Mouse (Mus musculus): ENCODE measurements around the gene Thbs2. TPM values are rescaled to one million over a fixed set of nuclear protein-coding genes. Genes with fewer than 3 reads are reported as not detected.

The Thbs2 gene
- polyA plus RNA-seq, 1 experiment from 2014 or later = 1.3 TPM

GRCm38 (mm10) chr17:14711784-14712183, 17.7 kb upstream of the Thbs2 start:
- Histone ChIP-seq H3K4me3 (no peak overlapping the region), H3K27me3 (ENCODE audit: insufficient read depth, poor library complexity, severe bottlenecking) (no peaks in the 10 kb centered on the region), H3K9me3 (no peaks in the 10 kb centered on the region), H3K36me3 (no peaks in the 10 kb centered on the region), H3K4me1 (no peaks in the 10 kb centered on the region), H3K27ac (no peak overlapping the region)
- DNase-seq (ENCODE audit: low spot score) = peak; percentile 38
- 80% methylated on average over 3 of the region's 3 CpGs for WGBS

DNA sequence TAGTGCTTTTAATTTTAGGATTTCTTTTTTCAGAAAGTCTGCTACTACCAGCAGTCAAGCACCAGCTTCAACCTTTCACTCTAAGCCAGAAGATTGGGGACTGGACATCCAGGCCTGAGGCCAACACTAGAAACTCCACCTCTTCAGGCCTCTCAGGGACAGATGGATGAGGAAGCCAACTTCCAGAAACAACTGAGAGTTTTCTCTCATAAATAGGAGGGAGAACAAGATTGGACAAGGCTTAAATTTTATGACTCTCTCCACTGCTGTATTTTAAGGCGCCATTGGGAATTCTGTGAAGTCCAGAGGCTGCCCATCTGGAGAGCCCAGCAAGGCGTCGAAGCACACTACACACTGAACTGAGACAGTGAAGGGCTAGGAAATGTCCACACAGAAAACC, 17.0 kb upstream of the Thbs2 start:
- H3K27ac ChIP-seq = no peak overlapping the region
- peak; percentile 20 for DNase-seq (ENCODE audit: low spot score)
- no peaks in the 10 kb centered on the region for H3K4me1 ChIP-seq
- 89% methylated on average over 3 of the region's 3 CpGs for whole genome bisulfite sequencing
- no peak overlapping the region for H3K4me3 ChIP-seq
- H3K27me3 ChIP-seq (ENCODE audit: insufficient read depth, poor library complexity, severe bottlenecking) = no peaks in the 10 kb centered on the region
- H3K36me3 ChIP-seq = no peaks in the 10 kb centered on the region
- H3K9me3 ChIP-seq = no peaks in the 10 kb centered on the region

DNA sequence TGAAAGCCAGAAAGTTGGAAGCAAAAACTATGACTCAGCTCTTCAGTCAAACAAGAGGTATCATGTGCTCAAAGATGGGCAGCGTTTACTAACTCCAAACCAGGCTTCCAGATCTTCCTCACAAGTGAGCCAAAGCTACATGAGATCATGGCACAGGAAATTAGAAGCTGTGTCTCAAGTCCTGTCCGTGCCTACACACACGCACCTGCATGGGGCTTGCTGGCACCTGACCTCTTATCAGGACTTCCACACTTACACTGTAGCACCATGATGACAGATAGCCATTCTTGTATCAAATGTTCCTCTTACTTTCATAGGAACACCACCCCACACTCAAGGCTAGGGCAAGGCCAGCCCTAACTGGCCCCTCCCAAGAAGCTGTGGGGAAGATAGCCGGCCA, 12.0 kb upstream of the Thbs2 start:
- 0 out of 2 replicates have a peak, but pooled peaks cover 8% of the 10 kb centered on the region for H3K4me1 ChIP-seq
- no peaks in the 10 kb centered on the region; the same call in 1 of the 2 replicates for H3K27me3 ChIP-seq (ENCODE audit: insufficient read depth, poor library complexity, severe bottlenecking)
- no peak overlapping the region for H3K4me3 ChIP-seq
- H3K9me3 ChIP-seq = no peaks in the 10 kb centered on the region
- 71% methylated on average over 4 of the region's 4 CpGs for WGBS
- H3K36me3 ChIP-seq = no peaks in the 10 kb centered on the region
- no peak overlapping the region for H3K27ac ChIP-seq
- peak; percentile 55 for DNase-seq (ENCODE audit: low spot score)

DNA sequence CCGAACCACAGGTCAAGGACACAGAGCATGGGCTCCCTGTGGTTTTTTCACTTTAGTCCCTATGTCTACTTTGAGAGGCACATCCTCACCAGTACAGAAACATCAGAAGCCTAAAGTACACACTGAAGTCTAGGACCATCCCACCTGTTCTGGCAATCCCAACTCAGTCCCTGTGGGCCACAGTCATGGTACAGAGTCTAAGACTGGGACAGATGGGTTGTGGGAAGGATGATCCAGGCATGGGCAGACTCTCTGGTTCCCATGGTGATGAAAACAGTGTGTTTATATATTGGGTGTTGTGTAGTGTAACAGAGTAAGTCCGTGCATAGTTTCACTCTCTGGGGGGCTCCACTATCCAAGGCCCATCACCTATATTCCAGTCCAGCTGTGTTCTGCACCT, 11.4 kb upstream of the Thbs2 start:
- WGBS = 78% methylated on average over 2 of the region's 2 CpGs
- H3K27me3 ChIP-seq (ENCODE audit: insufficient read depth, poor library complexity, severe bottlenecking) = peaks cover 5% of the 10 kb centered on the region; the same call in 1 of the 2 replicates
- H3K4me3 ChIP-seq = no peak overlapping the region
- H3K4me1 ChIP-seq = 0 out of 2 replicates have a peak, but pooled peaks cover 8% of the 10 kb centered on the region
- DNase-seq (ENCODE audit: low spot score) = peak; percentile 35
- H3K27ac ChIP-seq = no peak overlapping the region
- H3K9me3 ChIP-seq = no peaks in the 10 kb centered on the region
- H3K36me3 ChIP-seq = no peaks in the 10 kb centered on the region

DNA sequence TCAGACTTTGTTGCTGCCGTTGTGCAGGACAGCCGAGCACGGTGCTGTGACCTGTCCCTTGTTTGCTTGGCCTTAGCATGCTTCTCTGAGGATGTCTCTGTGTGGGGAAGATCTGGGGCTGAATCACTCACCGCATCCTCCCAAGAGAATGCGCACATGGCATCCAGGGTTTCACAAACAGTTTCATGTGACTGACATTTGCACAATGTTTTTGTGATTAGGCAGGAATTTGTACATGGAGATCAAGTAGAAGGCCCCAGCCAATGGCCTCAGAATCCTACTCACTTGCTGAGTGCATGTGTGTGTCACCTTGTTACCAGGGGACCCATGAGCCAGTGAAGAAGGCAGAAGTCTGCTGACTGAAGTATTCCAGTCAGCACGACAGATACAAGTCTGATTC, 9.7 kb upstream of the Thbs2 start:
- peaks cover 7% of the 10 kb centered on the region; the same call in 1 of the 2 replicates for H3K27me3 ChIP-seq (ENCODE audit: insufficient read depth, poor library complexity, severe bottlenecking)
- DNase-seq (ENCODE audit: low spot score) = peak; percentile 70
- no peak overlapping the region for H3K27ac ChIP-seq
- H3K36me3 ChIP-seq = no peaks in the 10 kb centered on the region
- H3K9me3 ChIP-seq = no peaks in the 10 kb centered on the region
- WGBS = 70% methylated on average over 6 of the region's 6 CpGs
- H3K4me1 ChIP-seq = 0 out of 2 replicates have a peak, but pooled peaks cover 8% of the 10 kb centered on the region
- H3K4me3 ChIP-seq = no peak overlapping the region

DNA sequence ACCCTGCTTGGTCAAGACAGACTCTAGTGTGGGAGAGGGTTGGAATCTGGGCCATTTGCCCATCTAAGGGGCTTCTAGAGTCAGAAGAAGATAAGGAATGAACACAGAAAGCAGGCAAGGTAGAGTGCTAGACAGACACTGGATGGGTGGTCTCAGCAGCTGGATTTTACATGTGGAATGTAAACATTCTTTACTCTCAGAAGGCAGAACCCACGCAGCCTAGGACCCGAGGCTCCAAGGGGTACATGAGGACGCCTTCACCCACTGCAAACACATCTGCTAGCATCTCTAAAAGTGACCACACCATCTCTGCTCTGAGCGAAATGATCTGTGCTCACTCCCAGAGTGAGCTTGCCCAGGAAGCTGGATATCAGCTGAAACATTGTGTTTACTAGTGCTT, 9.2 kb upstream of the Thbs2 start:
- Histone ChIP-seq H3K27me3 (ENCODE audit: insufficient read depth, poor library complexity, severe bottlenecking) (peaks cover 7% of the 10 kb centered on the region; the same call in 1 of the 2 replicates), H3K4me3 (no peak overlapping the region), H3K4me1 (0 out of 2 replicates have a peak, but pooled peaks cover 8% of the 10 kb centered on the region), H3K27ac (no peak overlapping the region), H3K9me3 (no peaks in the 10 kb centered on the region), H3K36me3 (no peaks in the 10 kb centered on the region)
- DNase-seq (ENCODE audit: low spot score) = peak; percentile 35
- WGBS = 61% methylated on average over 4 of the region's 4 CpGs

DNA sequence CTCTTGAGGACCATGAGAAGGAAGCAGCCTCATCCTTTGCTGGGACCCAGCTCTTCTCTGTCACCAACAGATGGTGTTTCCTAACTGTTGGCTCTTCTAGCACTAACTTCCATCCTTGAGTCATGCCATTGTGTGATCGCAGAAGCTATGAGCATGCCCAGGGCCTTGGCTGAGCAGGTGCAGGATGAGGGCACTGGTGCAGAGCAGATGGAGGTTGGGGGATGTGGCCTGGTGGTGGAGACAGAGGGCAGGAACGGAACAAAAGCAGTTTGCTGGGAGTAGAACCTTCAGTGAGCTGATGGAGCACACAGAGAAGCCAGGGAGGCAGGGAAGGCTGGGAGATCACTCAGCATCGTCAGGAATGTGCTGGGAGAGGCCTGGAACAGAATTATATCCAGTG, 8.7 kb upstream of the Thbs2 start:
- H3K27ac ChIP-seq = no peak overlapping the region
- no peaks in the 10 kb centered on the region for H3K36me3 ChIP-seq
- peak; percentile 71 for DNase-seq (ENCODE audit: low spot score)
- 0 out of 2 replicates have a peak, but pooled peaks cover 8% of the 10 kb centered on the region for H3K4me1 ChIP-seq
- WGBS = 60% methylated on average over 3 of the region's 3 CpGs
- H3K9me3 ChIP-seq = no peaks in the 10 kb centered on the region
- no peak overlapping the region for H3K4me3 ChIP-seq
- H3K27me3 ChIP-seq (ENCODE audit: insufficient read depth, poor library complexity, severe bottlenecking) = peaks cover 7% of the 10 kb centered on the region; the same call in 1 of the 2 replicates

DNA sequence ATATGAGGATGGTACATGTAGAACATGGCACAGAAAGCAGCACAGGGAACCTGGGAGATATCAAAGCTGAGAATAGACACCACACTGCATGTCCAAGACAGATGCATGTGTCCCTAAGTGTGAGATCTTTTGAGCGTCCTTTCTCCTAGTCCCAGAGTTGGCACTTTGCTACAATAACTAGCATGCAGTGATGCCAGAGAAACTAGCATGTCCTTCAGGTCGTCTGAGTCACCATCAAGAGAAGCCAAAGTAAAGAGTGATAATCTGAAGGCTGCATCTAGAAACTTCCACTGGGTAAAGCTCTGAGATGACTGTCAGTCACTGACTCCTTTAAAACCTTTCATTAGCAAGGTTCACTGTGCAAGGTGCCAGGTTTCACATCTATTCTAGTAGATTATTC, 7.9 kb upstream of the Thbs2 start:
- H3K27me3 ChIP-seq (ENCODE audit: insufficient read depth, poor library complexity, severe bottlenecking) = peaks cover 7% of the 10 kb centered on the region; the same call in 1 of the 2 replicates
- 61% methylated on average over 2 of the region's 2 CpGs for WGBS
- 0 out of 2 replicates have a peak, but pooled peaks cover 8% of the 10 kb centered on the region for H3K4me1 ChIP-seq
- no peak overlapping the region for H3K4me3 ChIP-seq
- H3K9me3 ChIP-seq = no peaks in the 10 kb centered on the region
- peak; percentile 54 for DNase-seq (ENCODE audit: low spot score)
- no peaks in the 10 kb centered on the region for H3K36me3 ChIP-seq
- no peak overlapping the region for H3K27ac ChIP-seq

GRCm38 (mm10) chr17:14700204-14700603, 6.2 kb upstream of the Thbs2 start:
- no peaks in the 10 kb centered on the region for H3K36me3 ChIP-seq
- peak; percentile 35 for DNase-seq (ENCODE audit: low spot score)
- H3K4me3 ChIP-seq = no peak overlapping the region
- H3K9me3 ChIP-seq = no peaks in the 10 kb centered on the region
- H3K4me1 ChIP-seq = 0 out of 2 replicates have a peak, but pooled peaks cover 8% of the 10 kb centered on the region
- WGBS = 63% methylated on average over 5 of the region's 5 CpGs
- peaks cover 7% of the 10 kb centered on the region; the same call in 1 of the 2 replicates for H3K27me3 ChIP-seq (ENCODE audit: insufficient read depth, poor library complexity, severe bottlenecking)
- H3K27ac ChIP-seq = no peak overlapping the region

DNA sequence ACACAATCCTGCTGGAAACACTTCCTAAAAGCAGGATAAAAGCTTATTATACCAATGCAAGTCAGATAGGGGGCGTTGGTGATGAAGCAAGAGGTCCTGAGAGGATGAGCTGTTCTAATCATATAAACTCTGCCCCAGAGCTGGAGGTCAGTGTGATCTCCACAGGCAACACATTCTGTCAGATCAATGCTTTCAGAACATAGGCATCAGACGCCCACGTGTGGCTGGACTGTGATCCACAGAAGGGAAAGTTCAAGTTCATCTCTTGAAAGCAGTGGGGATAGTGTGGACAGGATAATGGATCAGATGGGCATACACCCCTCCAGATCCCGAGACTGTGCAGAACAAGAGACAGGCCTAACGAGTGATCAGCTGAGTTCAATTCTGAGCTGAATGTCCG, 4.2 kb upstream of the Thbs2 start:
- 0 out of 2 replicates have a peak, but pooled peaks cover 6% of the 10 kb centered on the region for H3K4me1 ChIP-seq
- no peaks in the 10 kb centered on the region for H3K36me3 ChIP-seq
- H3K27ac ChIP-seq = no peak overlapping the region
- peaks cover 7% of the 10 kb centered on the region; the same call in 1 of the 2 replicates for H3K27me3 ChIP-seq (ENCODE audit: insufficient read depth, poor library complexity, severe bottlenecking)
- WGBS = 63% methylated on average over 6 of the region's 6 CpGs
- DNase-seq (ENCODE audit: low spot score) = no peak
- H3K9me3 ChIP-seq = no peaks in the 10 kb centered on the region
- no peak overlapping the region for H3K4me3 ChIP-seq

GRCm38 (mm10) chr17:14697096-14697495, 3.1 kb upstream of the Thbs2 start:
- no peak for DNase-seq (ENCODE audit: low spot score)
- no peak overlapping the region for H3K4me3 ChIP-seq
- H3K4me1 ChIP-seq = 0 out of 2 replicates have a peak, but pooled peaks cover 4% of the 10 kb centered on the region
- H3K27ac ChIP-seq = no peak overlapping the region
- WGBS = 73% methylated on average over 6 of the region's 6 CpGs
- H3K27me3 ChIP-seq (ENCODE audit: insufficient read depth, poor library complexity, severe bottlenecking) = peaks cover 9% of the 10 kb centered on the region
- H3K36me3 ChIP-seq = no peaks in the 10 kb centered on the region
- H3K9me3 ChIP-seq = no peaks in the 10 kb centered on the region

GRCm38 (mm10) chr17:14696281-14696795, 2.3 kb upstream of the Thbs2 start:
- Histone ChIP-seq H3K4me3 (no peak overlapping the region), H3K9me3 (no peaks in the 10 kb centered on the region), H3K36me3 (no peaks in the 10 kb centered on the region), H3K27me3 (ENCODE audit: insufficient read depth, poor library complexity, severe bottlenecking) (peaks cover 13% of the 10 kb centered on the region), H3K4me1 (0 out of 2 replicates have a peak, but pooled peaks cover 4% of the 10 kb centered on the region), H3K27ac (no peak overlapping the region)
- 81% methylated on average over 6 of the region's 6 CpGs for WGBS
- no peak for DNase-seq (ENCODE audit: low spot score)

GRCm38 (mm10) chr17:14693048-14693993, 714 bp downstream of the Thbs2 start:
- Histone ChIP-seq H3K27ac (peak overlapping the region; percentile 48; the same call in 1 of the 2 replicates), H3K4me3 (peak overlapping the region; percentile 54), H3K4me1 (0 out of 2 replicates have a peak, but pooled peaks cover 4% of the 10 kb centered on the region), H3K9me3 (no peaks in the 10 kb centered on the region), H3K27me3 (ENCODE audit: insufficient read depth, poor library complexity, severe bottlenecking) (peaks cover 11% of the 10 kb centered on the region; the same call in 1 of the 2 replicates), H3K36me3 (no peaks in the 10 kb centered on the region)
- no peak for DNase-seq (ENCODE audit: low spot score)
- WGBS = 8% methylated on average over 9 of the region's 9 CpGs

Data from heart, embryonic 10.5 days (tissue).